Mouse (Mus musculus): ENCODE data around the gene Notch3.

Notch3 gene

GRCm38 (mm10) chr17:32165803-32166595 lies 653 bp downstream of the Notch3 start:
- DNase-seq (ENCODE audit: low read depth, low spot score) = peak; percentile 93

GRCm38 (mm10) chr17:32165266-32165802 lies 1.3 kb downstream of the Notch3 start:
- DNase-seq (ENCODE audit: low read depth, low spot score) = peak; percentile 16

GRCm38 (mm10) chr17:32164780-32165179 lies 1.9 kb downstream of the Notch3 start:
- no peak for DNase-seq (ENCODE audit: low read depth, low spot score)

- no peak for DNase-seq (ENCODE audit: low read depth, low spot score)
Observed at GRCm38 (mm10) chr17:32163910-32164650, 2.6 kb downstream of the Notch3 start.

GRCm38 (mm10) chr17:32162112-32162850 lies 4.4 kb downstream of the Notch3 start:
- peak; percentile 76 for DNase-seq (ENCODE audit: low read depth, low spot score)

GRCm38 (mm10) chr17:32160882-32161281 lies 5.8 kb downstream of the Notch3 start:
- DNase-seq (ENCODE audit: low read depth, low spot score) = no peak

- no peak for DNase-seq (ENCODE audit: low read depth, low spot score)
Observed at GRCm38 (mm10) chr17:32158841-32159240, 7.8 kb downstream of the Notch3 start.

- DNase-seq (ENCODE audit: low read depth, low spot score) = no peak
Observed at GRCm38 (mm10) chr17:32146718-32147117, 19.9 kb downstream of the Notch3 start.

GRCm38 (mm10) chr17:32142907-32143854 lies 23.5 kb downstream of the Notch3 start:
- DNase-seq (ENCODE audit: low read depth, low spot score) = peak; percentile 81

- no peak for DNase-seq (ENCODE audit: low read depth, low spot score)
Observed at GRCm38 (mm10) chr17:32142234-32142633, 24.4 kb downstream of the Notch3 start.

- DNase-seq (ENCODE audit: low read depth, low spot score) = no peak
Observed at GRCm38 (mm10) chr17:32133375-32133774, 33.3 kb downstream of the Notch3 start.

GRCm38 (mm10) chr17:32132087-32132486 lies 34.6 kb downstream of the Notch3 start:
- DNase-seq (ENCODE audit: low read depth, low spot score) = no peak

- no peak for DNase-seq (ENCODE audit: low read depth, low spot score)
Observed at GRCm38 (mm10) chr17:32130506-32130905, 36.1 kb downstream of the Notch3 start.

- no peak for DNase-seq (ENCODE audit: low read depth, low spot score)
Observed at GRCm38 (mm10) chr17:32127195-32127594, 39.5 kb downstream of the Notch3 start.

- no peak for DNase-seq (ENCODE audit: low read depth, low spot score)
Observed at GRCm38 (mm10) chr17:32125407-32125806, 41.2 kb downstream of the Notch3 start.

GRCm38 (mm10) chr17:32123545-32123944 lies 43.1 kb downstream of the Notch3 start:
- no peak for DNase-seq (ENCODE audit: low read depth, low spot score)

- no peak for DNase-seq (ENCODE audit: low read depth, low spot score)
Observed at GRCm38 (mm10) chr17:32122587-32122970, 44.1 kb downstream of the Notch3 start.

- DNase-seq (ENCODE audit: low read depth, low spot score) = no peak
Observed at GRCm38 (mm10) chr17:32121833-32122586, 44.6 kb downstream of the Notch3 start.

GRCm38 (mm10) chr17:32120771-32121532 lies 45.7 kb downstream of the Notch3 start:
- no peak for DNase-seq (ENCODE audit: low read depth, low spot score)

Data from mesoderm, embryonic 11.5 days (tissue).